Mouse (Mus musculus) lung, adult 2 months (tissue): ENCODE data around the gene Gipr.
A peak's percentile ranks its signal among the peaks of the same experiment; 100 is the strongest.

Source experiments
- CTCF ChIP-seq: fragments of 200-500 bp; IDR thresholded peaks from 2 replicates; pipeline ENCODE4 v1.5.1; 2011; ENCODE audit warnings: mild to moderate bottlenecking, low read length, control low read depth; ENCODE audit not compliant: insufficient read depth
- POLR2A ChIP-seq: fragments of 200-500 bp; IDR thresholded peaks from 2 replicates; pipeline ENCODE4 v1.6.1; 2011; ENCODE audit warnings: low read depth, mild to moderate bottlenecking, control low read depth, low read length, borderline replicate concordance; ENCODE audit errors: extremely low read depth

- TF ChIP-seq CTCF (peak; percentile 31), POLR2A (no peak)
These were observed 28.5 kb downstream of the Gipr start for GRCm38 (mm10) chr7:19137380-19137779.
